Mouse (Mus musculus): Measurements from ENCODE around the gene Ccdc9b. TPM values are rescaled to one million over a fixed set of nuclear protein-coding genes. Genes with fewer than 3 reads are reported as not detected.
A peak's percentile ranks its signal among the peaks of the same experiment; 100 is the strongest.

Ccdc9b gene
- polyA plus RNA-seq, 2 experiments = 0.04 to 0.39 TPM

DNA sequence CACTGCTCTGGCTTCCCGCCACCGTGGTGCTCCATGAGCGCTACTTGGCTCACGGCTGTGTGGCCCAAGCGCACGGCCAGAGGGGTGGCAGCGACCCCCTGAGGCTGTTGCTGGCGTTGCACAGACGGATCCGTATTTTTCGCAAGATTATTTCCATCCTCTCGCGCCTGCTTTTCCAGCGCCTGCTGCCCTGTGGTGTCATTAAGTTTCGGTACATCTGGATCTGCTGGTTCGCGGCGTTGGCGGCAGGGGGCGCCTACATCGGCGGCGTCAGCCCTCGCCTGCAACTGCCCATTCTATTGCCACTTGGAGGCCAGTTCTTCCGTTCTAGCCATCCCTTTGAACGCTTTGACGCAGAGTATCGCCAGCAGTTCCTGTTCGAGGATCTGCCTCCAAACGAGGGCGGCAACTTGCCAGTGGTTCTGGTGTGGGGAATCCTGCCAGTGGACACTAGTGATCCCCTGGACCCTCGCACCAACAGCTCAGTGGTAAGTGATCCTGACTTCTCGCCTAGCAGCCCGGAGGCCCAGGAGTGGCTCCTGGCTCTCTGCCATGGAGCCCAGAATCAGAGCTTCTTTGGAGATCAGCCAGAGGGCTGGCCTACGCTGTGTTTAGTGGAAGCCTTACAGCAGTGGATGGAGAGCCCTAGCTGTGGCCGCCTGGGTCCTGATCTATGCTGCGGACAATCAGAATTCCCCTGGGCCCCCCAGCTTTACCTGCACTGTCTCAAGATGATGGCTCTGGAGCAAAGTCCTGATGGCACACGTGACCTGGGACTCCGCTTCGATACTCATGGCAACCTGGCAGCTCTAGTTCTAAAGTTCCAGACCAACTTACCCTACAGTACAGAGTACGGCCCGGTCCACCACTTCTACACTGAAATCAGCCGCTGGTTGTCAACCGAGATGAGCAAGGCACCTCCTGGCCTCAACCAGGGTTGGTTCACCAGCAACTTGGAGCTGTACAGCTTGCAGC lies 28.4 kb upstream of the Ccdc9b start:
- Histone ChIP-seq H3K9ac (replicated peaks) (0 out of 2 replicates have a peak overlapping the region, but pooled peaks have one; percentile 1), H3K9me3 (ENCODE audit: control insufficient read depth, low read length) (no peaks in the 10 kb centered on the region), H3K27me3 (ENCODE audit: control insufficient read depth, insufficient read depth, low read length) (no peaks in the 10 kb centered on the region), H3K36me3 (replicated peaks; ENCODE audit: control insufficient read depth, insufficient read depth, low read depth) (no peaks in the 10 kb centered on the region), H3K4me2 (ENCODE audit: low read depth) (peak overlapping the region; percentile 47), H3K27ac (no peak overlapping the region; the same call in 1 of the 2 replicates), H3K4me3 (ENCODE audit: insufficient read depth in 1 of 2, low read depth in 2 of 2, low read length in 2 of 2) (peak overlapping the region; percentile 4 to 23; a peak in 2 of 4 replicates), H3K4me1 (replicated peaks; ENCODE audit: control insufficient read depth in 2 of 2, insufficient read depth in 2 of 2, low read length in 1 of 2) (peaks cover 10 to 24% of the 10 kb centered on the region in 2 experiments)
- DNase-seq (ENCODE audit: low read depth in 3 of 3, low spot score in 3 of 3) (no peak), ATAC-seq (ENCODE audit: insufficient read depth) (peak; percentile 42; the same call in 1 of the 2 replicates)
- TF ChIP-seq CTCF (IDR thresholded peaks at IDR 0.05; ENCODE audit: low read depth) = peak; percentile 92
- TF ChIP-seq EP300 (IDR thresholded peaks at IDR 0.05; ENCODE audit: low read depth) = no peak
- 33% methylated on average over 44 of the region's 44 CpGs for WGBS (ENCODE audit: insufficient replicate concordance)

DNA sequence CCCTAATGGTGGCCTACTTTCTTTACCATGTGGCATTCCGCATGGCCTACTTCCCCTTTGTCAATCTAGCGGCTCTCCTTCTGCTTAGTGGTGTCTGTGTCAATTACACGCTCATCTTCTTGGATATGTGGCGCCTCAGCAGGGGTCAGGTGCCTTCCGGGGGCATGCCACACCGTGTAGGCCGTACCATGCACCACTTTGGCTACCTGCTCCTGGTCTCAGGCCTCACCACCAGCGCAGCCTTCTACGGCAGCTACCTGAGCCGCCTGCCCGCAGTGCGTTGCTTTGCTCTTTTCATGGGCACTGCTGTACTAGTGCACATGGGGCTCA lies 27.7 kb upstream of the Ccdc9b start:
- 65% methylated on average over 12 of the region's 12 CpGs for WGBS (ENCODE audit: insufficient replicate concordance)
- ATAC-seq (ENCODE audit: insufficient read depth) = no peak

DNA sequence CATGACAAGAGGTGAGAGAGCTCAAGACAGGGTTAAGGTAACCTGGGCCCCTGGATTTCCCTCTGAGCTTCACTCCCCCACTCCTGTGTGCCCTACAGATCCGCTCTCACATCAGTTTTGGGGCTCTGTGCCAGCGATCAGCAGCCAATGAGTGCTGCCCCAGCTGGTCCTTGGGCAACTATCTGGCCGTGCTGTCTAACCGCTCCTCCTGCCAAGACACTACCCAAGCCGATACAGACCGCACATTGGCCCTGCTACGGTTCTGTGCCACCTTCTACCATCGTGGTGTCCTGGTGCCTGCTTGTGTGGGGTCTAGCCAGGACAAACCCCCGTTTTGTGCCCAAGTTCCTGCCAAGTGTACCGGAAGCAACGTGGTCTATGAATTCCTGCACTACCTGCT lies 27.0 kb upstream of the Ccdc9b start:
- no peak for DNase-seq (ENCODE audit: low read depth in 3 of 3, low spot score in 3 of 3)
- no peak for ATAC-seq (ENCODE audit: insufficient read depth)

More for the DNA sequence above, 27.7 kb upstream of the Ccdc9b start:
- no peak overlapping the region for H3K9ac ChIP-seq (replicated peaks)
- H3K9me3 ChIP-seq (ENCODE audit: control insufficient read depth, low read length) = no peaks in the 10 kb centered on the region
- H3K36me3 ChIP-seq (replicated peaks; ENCODE audit: control insufficient read depth, insufficient read depth, low read depth) = no peaks in the 10 kb centered on the region
- DNase-seq (ENCODE audit: low read depth in 3 of 3, low spot score in 3 of 3) = no peak
- no peaks in the 10 kb centered on the region for H3K27me3 ChIP-seq (ENCODE audit: control insufficient read depth, insufficient read depth, low read length)
- no peak overlapping the region for H3K27ac ChIP-seq
- TF ChIP-seq EP300 (IDR thresholded peaks at IDR 0.05; ENCODE audit: low read depth) (no peak), CTCF (IDR thresholded peaks at IDR 0.05; ENCODE audit: low read depth) (no peak)
- H3K4me1 ChIP-seq (replicated peaks; ENCODE audit: control insufficient read depth in 2 of 2, insufficient read depth in 2 of 2, low read length in 1 of 2) = peaks cover 10 to 24% of the 10 kb centered on the region in 2 experiments
- peak overlapping the region; percentile 47 for H3K4me2 ChIP-seq (ENCODE audit: low read depth)
- H3K4me3 ChIP-seq (ENCODE audit: insufficient read depth in 1 of 2, low read depth in 2 of 2, low read length in 2 of 2) = peak overlapping the region in 1 of 2 experiments; percentile 23; a peak in 2 of 4 replicates

DNA sequence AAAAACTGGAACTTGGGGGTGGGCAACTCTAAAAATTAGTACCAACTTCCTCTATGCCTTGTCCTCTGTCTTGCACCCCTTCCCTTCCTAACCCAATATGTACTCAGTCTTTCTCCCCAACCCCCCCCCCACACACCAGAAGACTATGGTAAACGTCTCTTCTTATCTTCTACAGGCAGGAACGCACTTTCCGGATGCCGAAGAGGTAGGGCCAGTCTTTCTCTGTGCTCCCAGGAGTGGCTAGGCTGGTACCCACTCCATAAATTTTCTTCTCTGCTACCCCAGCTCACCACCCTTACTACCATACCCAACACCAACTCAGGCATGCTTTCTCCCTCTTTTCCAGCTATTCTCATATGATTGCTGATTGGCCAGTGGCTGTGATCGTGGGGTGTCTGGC lies 24.1 kb upstream of the Ccdc9b start:
- Histone ChIP-seq H3K9me3 (ENCODE audit: control insufficient read depth, low read length) (no peaks in the 10 kb centered on the region), H3K4me1 (replicated peaks; ENCODE audit: control insufficient read depth in 2 of 2, insufficient read depth in 2 of 2, low read length in 1 of 2) (peaks cover 10 to 19% of the 10 kb centered on the region in 2 experiments), H3K27ac (no peak overlapping the region), H3K4me2 (ENCODE audit: low read depth) (no peak overlapping the region), H3K36me3 (replicated peaks; ENCODE audit: control insufficient read depth, insufficient read depth, low read depth) (no peaks in the 10 kb centered on the region), H3K9ac (replicated peaks) (no peak overlapping the region), H3K27me3 (ENCODE audit: control insufficient read depth, insufficient read depth, low read length) (no peaks in the 10 kb centered on the region; the same call in 1 of the 2 replicates), H3K4me3 (ENCODE audit: insufficient read depth in 1 of 2, low read depth in 2 of 2, low read length in 2 of 2) (no peak overlapping the region)
- peak; percentile 36; the same call in 1 of the 2 replicates for ATAC-seq (ENCODE audit: insufficient read depth)
- no peak for TF ChIP-seq EP300 (IDR thresholded peaks at IDR 0.05; ENCODE audit: low read depth)
- no peak for TF ChIP-seq CTCF (IDR thresholded peaks at IDR 0.05; ENCODE audit: low read depth)
- 36% methylated on average over 5 of the region's 5 CpGs for WGBS (ENCODE audit: insufficient replicate concordance)
- no peak for DNase-seq (ENCODE audit: low read depth in 3 of 3, low spot score in 3 of 3)

More for the DNA sequence above, 27.0 kb upstream of the Ccdc9b start:
- Histone ChIP-seq H3K9me3 (ENCODE audit: control insufficient read depth, low read length) (no peaks in the 10 kb centered on the region), H3K4me1 (replicated peaks; ENCODE audit: control insufficient read depth in 2 of 2, insufficient read depth in 2 of 2, low read length in 1 of 2) (peaks cover 10 to 24% of the 10 kb centered on the region in 2 experiments), H3K9ac (replicated peaks) (no peak overlapping the region), H3K4me2 (ENCODE audit: low read depth) (no peak overlapping the region), H3K36me3 (replicated peaks; ENCODE audit: control insufficient read depth, insufficient read depth, low read depth) (no peaks in the 10 kb centered on the region), H3K27me3 (ENCODE audit: control insufficient read depth, insufficient read depth, low read length) (no peaks in the 10 kb centered on the region), H3K27ac (no peak overlapping the region), H3K4me3 (ENCODE audit: insufficient read depth in 1 of 2, low read depth in 2 of 2, low read length in 2 of 2) (no peak overlapping the region)
- TF ChIP-seq EP300 (IDR thresholded peaks at IDR 0.05; ENCODE audit: low read depth) (no peak), CTCF (IDR thresholded peaks at IDR 0.05; ENCODE audit: low read depth) (no peak)
- WGBS (ENCODE audit: insufficient replicate concordance) = 82% methylated on average over 11 of the region's 11 CpGs

DNA sequence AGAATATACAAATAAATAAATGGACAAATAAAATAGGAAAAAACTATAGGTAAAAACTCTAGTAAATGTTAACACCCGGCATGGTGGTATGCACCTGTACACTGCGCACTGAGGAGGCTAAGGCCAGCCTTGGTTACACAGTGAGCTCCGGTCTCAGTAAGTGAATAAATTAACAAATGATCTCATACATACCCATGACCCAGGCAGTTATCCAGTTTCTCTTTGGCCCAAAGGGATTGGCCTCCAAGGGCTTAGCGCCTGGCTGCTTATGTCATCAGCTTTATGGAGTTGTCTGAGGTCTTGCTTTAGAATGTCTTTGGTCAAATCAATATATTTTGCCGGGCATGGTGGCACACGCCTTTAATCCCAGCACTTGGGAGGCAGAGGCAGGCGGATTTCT lies 21.2 kb upstream of the Ccdc9b start:
- no peaks in the 10 kb centered on the region for H3K36me3 ChIP-seq (replicated peaks; ENCODE audit: control insufficient read depth, insufficient read depth, low read depth)
- no peak overlapping the region for H3K4me2 ChIP-seq (ENCODE audit: low read depth)
- 78% methylated on average over 7 of the region's 7 CpGs for WGBS (ENCODE audit: insufficient replicate concordance)
- peaks cover 6 to 19% of the 10 kb centered on the region in 2 experiments for H3K4me1 ChIP-seq (replicated peaks; ENCODE audit: control insufficient read depth in 2 of 2, insufficient read depth in 2 of 2, low read length in 1 of 2)
- TF ChIP-seq EP300 (IDR thresholded peaks at IDR 0.05; ENCODE audit: low read depth) (no peak), CTCF (IDR thresholded peaks at IDR 0.05; ENCODE audit: low read depth) (no peak)
- H3K4me3 ChIP-seq (ENCODE audit: insufficient read depth in 1 of 2, low read depth in 2 of 2, low read length in 2 of 2) = no peak overlapping the region
- H3K27ac ChIP-seq = no peak overlapping the region
- H3K9me3 ChIP-seq (ENCODE audit: control insufficient read depth, low read length) = no peaks in the 10 kb centered on the region
- H3K27me3 ChIP-seq (ENCODE audit: control insufficient read depth, insufficient read depth, low read length) = peaks cover 7% of the 10 kb centered on the region
- DNase-seq (ENCODE audit: low read depth in 3 of 3, low spot score in 3 of 3) (no peak), ATAC-seq (ENCODE audit: insufficient read depth) (no peak)
- no peak overlapping the region for H3K9ac ChIP-seq (replicated peaks)

Data from liver, embryonic 14.5 days (tissue).